Mouse (Mus musculus) liver, adult 2 months (tissue): ENCODE data around the gene Tent4b.

Experiments used
- CTCF ChIP-seq: fragments of 200-500 bp; IDR thresholded peaks from 2 replicates; pipeline ENCODE4 v1.5.1; 2011; ENCODE audit warnings: low read depth, low read length, control low read depth
- POLR2A ChIP-seq: fragments of 200-500 bp; IDR thresholded peaks from 2 replicates; pipeline ENCODE4 v1.6.1; 2011; ENCODE audit warnings: low read length, control low read depth; ENCODE audit not compliant: insufficient read depth; ENCODE audit errors: extremely low read depth

DNA sequence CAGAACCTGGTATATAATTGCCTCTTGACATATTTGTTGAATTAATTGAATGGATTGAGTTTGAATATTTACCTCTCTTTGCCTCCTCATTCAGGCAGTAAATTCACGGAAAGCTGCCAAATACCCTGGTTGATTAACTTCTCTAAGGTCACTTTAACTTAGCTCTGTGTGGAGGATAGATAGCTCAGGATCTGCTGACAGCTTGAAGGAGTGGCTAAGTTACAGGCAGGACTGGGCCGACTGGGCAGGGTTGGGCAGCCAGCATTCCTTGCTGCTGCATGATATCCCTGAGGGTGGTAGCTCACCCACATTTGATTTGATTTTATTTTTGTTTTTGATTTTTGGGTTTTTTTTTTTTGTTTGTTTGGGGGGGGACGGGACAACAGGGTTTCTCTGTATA, 1.7 kb upstream of the Tent4b start:
- TF ChIP-seq POLR2A (no peak), CTCF (no peak)
